Mouse (Mus musculus) hindbrain, embryonic 13.5 days (tissue): ENCODE measurements around the gene Szrd1. TPM values are rescaled to one million over a fixed set of nuclear protein-coding genes. Genes with fewer than 3 reads are reported as not detected.

Experiments used
- ATAC-seq: fragments of 200-750 bp; cut with Nextera tagmentation; 2 replicates; pipeline ENCODE4 v1.8.0; 2017; ENCODE audit warnings: moderate TSS enrichment; ENCODE audit not compliant: low FRiP score
- H3K27ac ChIP-seq: fragments of 300-500 bp; sonication (generic); 2 replicates; pipeline ENCODE4 v1.5.1; 2015; ENCODE audit warnings: inconsistent platforms, mild to moderate bottlenecking, moderate library complexity
- H3K27me3 ChIP-seq: fragments of 300-500 bp; sonication (generic); 2 replicates; pipeline ENCODE4 v1.6.1; 2015; ENCODE audit warnings: mild to moderate bottlenecking, inconsistent platforms
- H3K36me3 ChIP-seq: fragments of 300-500 bp; sonication (generic); 2 replicates; pipeline ENCODE4 v1.6.1; 2015; ENCODE audit warnings: mild to moderate bottlenecking, inconsistent platforms
- H3K4me1 ChIP-seq: fragments of 300-500 bp; sonication (generic); replicated peaks from 2 replicates; pipeline ENCODE4 v1.6.1; 2015; ENCODE audit warnings: inconsistent platforms
- H3K4me2 ChIP-seq: fragments of 300-500 bp; sonication (generic); 2 replicates; pipeline ENCODE4 v1.6.1; 2015; ENCODE audit warnings: inconsistent platforms, mild to moderate bottlenecking, moderate library complexity
- H3K4me3 ChIP-seq: fragments of 300-500 bp; sonication (generic); 2 replicates; pipeline ENCODE4 v1.5.1; 2015; ENCODE audit warnings: mild to moderate bottlenecking, inconsistent platforms
- H3K9ac ChIP-seq: fragments of 300-500 bp; sonication (generic); 2 replicates; pipeline ENCODE4 v1.6.1; 2015; ENCODE audit warnings: mild to moderate bottlenecking, inconsistent platforms
- H3K9me3 ChIP-seq: fragments of 300-500 bp; sonication (generic); 2 replicates; pipeline ENCODE4 v1.6.1; 2016; ENCODE audit warnings: inconsistent platforms
- WGBS: fragments of 180-500 bp; shearing (Covaris S2); methylation state at CpG from one replicate; pipeline ENCODE4 v1.1.7; 2015; 5-methylcytosine and 5-hydroxymethylcytosine counted together
- polyA plus RNA-seq: library from polyadenylated mRNA; unstranded; fragments of >200 nt; fragmentation: Nextera tagmentation; extraction: Ambion mirVana; gene quantifications from 2 replicates; pipeline ENCODE4 v1.2.1, GENCODE M21; 2015

The Szrd1 gene
- polyA plus RNA-seq, 1 experiment from 2014 or later: 28.9 TPM

DNA sequence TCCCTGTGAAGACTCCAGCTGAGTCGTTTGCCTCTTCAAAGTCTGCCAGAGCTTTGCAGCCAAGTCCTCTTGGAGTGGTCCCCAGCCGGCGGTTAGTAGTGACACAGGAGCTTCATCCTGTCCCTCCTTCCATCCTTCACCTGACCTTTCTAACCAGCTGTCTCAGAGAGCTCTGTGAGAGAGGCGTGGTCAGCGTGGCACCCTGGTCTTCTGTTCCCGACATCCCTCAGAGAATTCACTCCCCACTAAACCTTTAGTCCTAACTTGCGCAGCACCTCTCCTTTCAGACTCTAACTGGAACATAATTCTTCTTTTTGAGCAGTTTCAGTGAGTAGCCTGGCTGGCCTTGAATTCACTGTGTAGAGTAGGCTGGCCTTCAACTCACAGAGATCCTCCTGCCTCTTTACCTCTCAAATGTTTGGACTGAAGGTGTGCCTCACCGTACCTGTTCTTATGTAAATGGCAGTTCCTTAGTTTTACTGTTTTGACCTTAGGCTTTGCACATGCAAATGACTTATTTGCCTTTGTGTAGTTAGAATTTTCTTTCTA is 26.2 kb upstream of the Szrd1 start:
- H3K27me3 ChIP-seq: no peaks in the 10 kb centered on the region
- peaks cover 32% of the 10 kb centered on the region for H3K36me3 ChIP-seq
- WGBS: 80% methylated on average over 8 of the region's 8 CpGs
- ATAC-seq: no peak
- peaks cover 9% of the 10 kb centered on the region; the same call in 1 of the 2 replicates for H3K9me3 ChIP-seq
- no peaks in the 10 kb centered on the region for H3K4me1 ChIP-seq
- no peak overlapping the region for H3K27ac ChIP-seq
- no peak overlapping the region for H3K4me3 ChIP-seq
- no peak overlapping the region for H3K4me2 ChIP-seq
- H3K9ac ChIP-seq: no peak overlapping the region

DNA sequence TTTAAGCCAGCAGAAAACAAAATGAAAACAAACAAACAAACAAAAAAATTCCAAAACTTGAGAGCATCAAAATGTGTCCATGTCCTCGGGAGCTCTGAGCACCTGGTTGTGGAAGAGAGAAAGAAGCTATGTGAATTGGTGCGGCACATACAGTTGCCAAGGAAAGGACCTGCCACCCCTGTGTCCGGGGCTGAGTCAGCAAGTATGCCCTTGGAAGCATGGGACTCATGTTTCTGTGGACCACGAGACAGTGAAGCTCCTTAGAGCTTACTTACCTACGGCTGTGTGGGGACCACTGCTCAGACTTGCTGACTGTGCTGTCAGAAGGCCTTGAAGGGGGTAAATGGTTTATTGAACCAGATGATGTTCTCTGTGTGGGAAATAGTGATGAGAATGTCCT is 24.2 kb upstream of the Szrd1 start:
- ATAC-seq: no peak
- H3K27ac ChIP-seq: no peak overlapping the region
- H3K9me3 ChIP-seq: peaks cover 9% of the 10 kb centered on the region; the same call in 1 of the 2 replicates
- no peaks in the 10 kb centered on the region for H3K27me3 ChIP-seq
- H3K4me2 ChIP-seq: no peak overlapping the region
- H3K4me3 ChIP-seq: no peak overlapping the region
- H3K9ac ChIP-seq: no peak overlapping the region
- peaks cover 14% of the 10 kb centered on the region for H3K36me3 ChIP-seq
- WGBS: 91% methylated on average over 5 of the region's 5 CpGs
- H3K4me1 ChIP-seq: peaks cover 9% of the 10 kb centered on the region; the same call in 1 of the 2 replicates

DNA sequence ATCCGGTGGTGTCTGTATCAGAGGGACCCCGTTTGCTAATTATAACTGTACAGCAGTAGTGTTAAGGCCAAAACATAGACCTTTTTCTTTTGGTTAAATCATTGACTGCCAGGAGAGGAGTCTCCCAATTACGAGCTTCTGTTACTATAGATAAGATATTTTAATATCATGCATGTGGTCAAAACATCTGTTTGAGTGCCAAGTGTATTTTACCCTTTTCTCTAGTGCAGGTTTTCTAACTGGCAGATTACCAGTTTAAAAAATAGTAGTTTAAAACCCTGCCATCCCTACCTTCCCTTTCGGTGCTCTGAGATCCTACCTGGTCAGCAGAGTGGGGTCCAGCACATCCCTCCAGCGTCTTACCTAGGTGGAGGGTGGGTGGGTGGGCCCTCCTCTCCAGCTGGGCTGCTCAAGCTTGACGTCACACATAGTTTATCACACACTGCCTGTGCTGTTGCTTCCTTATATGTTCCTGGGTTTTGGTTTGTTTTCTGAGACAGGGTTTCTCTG is 22.2 kb upstream of the Szrd1 start:
- peaks cover 18% of the 10 kb centered on the region for H3K4me1 ChIP-seq
- H3K4me2 ChIP-seq: no peak overlapping the region
- H3K36me3 ChIP-seq: peaks cover 5% of the 10 kb centered on the region
- no peak for ATAC-seq
- no peak overlapping the region for H3K4me3 ChIP-seq
- no peak overlapping the region for H3K9ac ChIP-seq
- no peak overlapping the region for H3K27ac ChIP-seq
- no peaks in the 10 kb centered on the region for H3K27me3 ChIP-seq
- H3K9me3 ChIP-seq: peaks cover 9% of the 10 kb centered on the region; the same call in 1 of the 2 replicates
- 93% methylated on average over 6 of the region's 6 CpGs for WGBS

DNA sequence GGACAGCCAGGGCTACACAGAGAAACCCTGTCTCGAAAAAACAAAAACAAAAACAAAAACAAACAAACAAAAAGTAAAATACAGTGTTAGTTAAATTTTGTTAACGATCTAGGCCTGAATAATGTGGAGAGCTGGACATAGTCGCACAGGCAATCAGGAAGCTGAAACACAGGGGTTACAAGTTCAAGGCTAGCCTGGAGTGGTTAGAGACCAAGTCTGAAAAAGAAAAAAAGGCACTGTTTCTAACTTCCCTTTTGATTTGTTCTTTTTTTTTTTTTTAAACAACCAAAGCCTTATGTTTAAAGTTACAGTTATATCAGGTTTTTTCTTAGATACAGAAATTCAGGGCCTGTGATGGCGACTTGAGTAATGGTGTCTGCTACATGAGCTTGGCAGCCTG is 20.6 kb upstream of the Szrd1 start:
- Histone ChIP-seq H3K4me2 (no peak overlapping the region), H3K9me3 (peaks cover 8% of the 10 kb centered on the region; the same call in 1 of the 2 replicates), H3K4me3 (no peak overlapping the region), H3K4me1 (peaks cover 24% of the 10 kb centered on the region), H3K9ac (no peak overlapping the region), H3K27ac (no peak overlapping the region), H3K27me3 (no peaks in the 10 kb centered on the region), H3K36me3 (peaks cover 5% of the 10 kb centered on the region)
- WGBS: 96% methylated on average over 4 of the region's 4 CpGs
- no peak for ATAC-seq

DNA sequence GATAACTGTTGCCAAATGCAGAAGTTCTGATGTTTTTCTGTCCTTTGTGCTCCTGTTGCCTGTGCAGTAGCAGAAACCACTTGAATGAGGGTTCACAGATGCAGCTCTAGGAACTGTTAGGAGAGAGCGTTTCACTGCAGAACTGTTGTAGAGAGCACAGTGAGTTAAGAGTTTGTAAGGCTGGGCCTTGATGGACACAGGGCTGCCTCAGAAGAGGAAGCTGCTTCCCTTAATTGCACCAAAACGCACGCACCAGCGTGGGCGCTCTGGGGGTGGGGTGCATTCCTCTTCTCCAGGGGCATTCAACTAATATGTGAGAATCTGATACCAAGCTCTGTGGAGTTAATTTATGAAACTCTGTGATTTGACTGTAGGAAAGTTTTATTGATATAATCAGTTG is 20.1 kb upstream of the Szrd1 start:
- H3K4me3 ChIP-seq: no peak overlapping the region
- H3K9ac ChIP-seq: no peak overlapping the region
- 81% methylated on average over 5 of the region's 5 CpGs for WGBS
- no peaks in the 10 kb centered on the region for H3K27me3 ChIP-seq
- H3K4me2 ChIP-seq: no peak overlapping the region
- peaks cover 2% of the 10 kb centered on the region; the same call in 1 of the 2 replicates for H3K36me3 ChIP-seq
- peaks cover 3% of the 10 kb centered on the region; the same call in 1 of the 2 replicates for H3K9me3 ChIP-seq
- H3K27ac ChIP-seq: no peak overlapping the region
- peaks cover 24% of the 10 kb centered on the region for H3K4me1 ChIP-seq
- no peak for ATAC-seq

DNA sequence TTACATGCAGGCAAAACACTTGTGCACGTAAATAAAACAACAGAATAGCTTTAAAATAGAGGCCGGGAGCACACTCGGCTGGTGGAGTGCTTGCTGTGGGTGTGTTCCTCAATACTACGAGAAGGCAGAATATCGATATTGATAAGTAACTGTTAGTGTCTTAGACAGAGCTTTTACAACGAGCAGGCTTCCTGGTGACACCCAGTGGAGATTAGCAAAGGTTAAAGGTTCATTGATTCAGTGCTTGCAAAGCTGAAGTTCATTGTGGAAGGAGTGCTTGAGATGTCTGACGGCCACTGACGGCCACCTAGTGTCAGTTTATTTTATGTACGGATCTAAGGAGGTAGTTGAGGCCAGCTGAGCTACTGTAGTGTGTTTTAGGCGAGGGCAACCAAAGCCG is 19.5 kb upstream of the Szrd1 start:
- Histone ChIP-seq H3K36me3 (no peaks in the 10 kb centered on the region; the same call in 1 of the 2 replicates), H3K9me3 (no peaks in the 10 kb centered on the region), H3K27ac (no peak overlapping the region), H3K27me3 (no peaks in the 10 kb centered on the region), H3K4me3 (no peak overlapping the region), H3K4me1 (peaks cover 24% of the 10 kb centered on the region), H3K4me2 (no peak overlapping the region), H3K9ac (0 out of 2 replicates have a peak overlapping the region, but pooled peaks have one; percentile 20)
- no peak for ATAC-seq
- WGBS: 58% methylated on average over 11 of the region's 11 CpGs

DNA sequence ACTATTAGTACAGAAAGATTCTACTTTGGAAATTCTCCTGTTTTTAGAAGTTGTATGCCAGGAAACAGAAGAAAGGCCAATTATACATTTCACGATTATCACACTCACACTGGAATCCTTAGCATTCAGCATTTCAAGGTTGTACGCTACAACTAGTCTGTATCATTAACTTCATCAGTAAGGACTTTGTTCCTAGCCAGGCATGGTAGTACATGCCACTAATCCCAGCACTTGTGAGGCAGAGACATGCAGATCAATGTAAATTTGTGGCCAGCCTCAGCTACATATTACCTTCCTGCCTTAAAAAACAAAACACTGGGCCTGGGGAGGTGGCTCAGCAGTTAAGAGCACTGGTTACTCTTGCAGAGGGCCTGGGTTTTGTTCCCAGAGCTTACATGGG is 19.0 kb upstream of the Szrd1 start:
- H3K36me3 ChIP-seq: no peaks in the 10 kb centered on the region; the same call in 1 of the 2 replicates
- H3K4me1 ChIP-seq: peaks cover 24% of the 10 kb centered on the region
- 90% methylated on average over 2 of the region's 2 CpGs for WGBS
- H3K4me2 ChIP-seq: no peak overlapping the region
- ATAC-seq: no peak
- 0 out of 2 replicates have a peak overlapping the region, but pooled peaks have one; percentile 20 for H3K9ac ChIP-seq
- H3K27ac ChIP-seq: no peak overlapping the region
- H3K27me3 ChIP-seq: no peaks in the 10 kb centered on the region
- H3K9me3 ChIP-seq: no peaks in the 10 kb centered on the region
- H3K4me3 ChIP-seq: no peak overlapping the region

DNA sequence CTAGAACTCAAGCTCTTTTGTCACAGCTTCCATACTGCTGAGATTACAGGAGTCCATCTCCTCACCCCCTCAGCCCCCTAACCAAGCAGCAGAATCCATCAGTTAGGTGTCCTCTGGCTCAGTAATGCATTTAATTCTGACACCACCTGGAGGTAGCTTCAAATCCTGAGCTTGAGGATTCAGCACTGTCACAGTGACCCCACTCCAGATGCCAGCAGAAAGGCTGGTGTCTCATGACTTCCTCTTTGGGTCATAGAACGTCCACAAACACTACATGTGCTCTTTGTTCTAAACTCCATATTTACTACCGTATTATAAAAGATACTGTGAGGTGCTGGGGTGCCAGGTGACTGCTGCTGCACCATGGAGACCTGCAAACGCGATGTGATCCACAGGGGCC is 17.9 kb upstream of the Szrd1 start:
- H3K27ac ChIP-seq: no peak overlapping the region
- H3K27me3 ChIP-seq: no peaks in the 10 kb centered on the region
- H3K4me2 ChIP-seq: no peak overlapping the region
- no peak overlapping the region for H3K4me3 ChIP-seq
- no peaks in the 10 kb centered on the region for H3K9me3 ChIP-seq
- H3K9ac ChIP-seq: no peak overlapping the region
- ATAC-seq: no peak
- no peaks in the 10 kb centered on the region for H3K36me3 ChIP-seq
- peaks cover 28% of the 10 kb centered on the region for H3K4me1 ChIP-seq
- 82% methylated on average over 4 of the region's 4 CpGs for WGBS

DNA sequence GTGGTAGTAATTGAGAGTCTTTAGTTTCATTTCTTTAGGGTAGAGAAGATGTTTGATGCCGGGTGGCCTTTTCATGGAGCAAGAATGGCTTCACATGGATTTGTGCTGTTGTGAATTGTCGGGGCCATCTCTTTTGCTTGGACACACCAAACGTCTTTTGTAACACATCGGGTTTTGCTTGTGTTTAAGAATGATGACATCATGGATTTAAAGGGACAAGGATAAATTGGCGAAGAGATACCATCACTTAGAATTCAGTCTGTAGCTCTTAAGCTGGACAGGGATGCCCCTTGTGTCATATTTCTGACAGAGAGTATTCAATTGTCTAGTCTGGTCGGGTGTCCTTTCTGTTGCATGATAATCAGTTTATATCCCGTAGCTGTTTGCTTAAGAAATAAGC is 9.5 kb upstream of the Szrd1 start:
- H3K9me3 ChIP-seq: no peaks in the 10 kb centered on the region
- H3K4me1 ChIP-seq: peaks cover 43% of the 10 kb centered on the region
- peak overlapping the region; percentile 94; the same call in 1 of the 2 replicates for H3K27ac ChIP-seq
- peaks cover 5% of the 10 kb centered on the region; the same call in 1 of the 2 replicates for H3K27me3 ChIP-seq
- 21% methylated on average over 7 of the region's 7 CpGs for WGBS
- H3K4me2 ChIP-seq: peak overlapping the region; percentile 84
- H3K9ac ChIP-seq: peak overlapping the region; percentile 99
- no peaks in the 10 kb centered on the region for H3K36me3 ChIP-seq
- ATAC-seq: no peak
- peak overlapping the region; percentile 100 for H3K4me3 ChIP-seq

DNA sequence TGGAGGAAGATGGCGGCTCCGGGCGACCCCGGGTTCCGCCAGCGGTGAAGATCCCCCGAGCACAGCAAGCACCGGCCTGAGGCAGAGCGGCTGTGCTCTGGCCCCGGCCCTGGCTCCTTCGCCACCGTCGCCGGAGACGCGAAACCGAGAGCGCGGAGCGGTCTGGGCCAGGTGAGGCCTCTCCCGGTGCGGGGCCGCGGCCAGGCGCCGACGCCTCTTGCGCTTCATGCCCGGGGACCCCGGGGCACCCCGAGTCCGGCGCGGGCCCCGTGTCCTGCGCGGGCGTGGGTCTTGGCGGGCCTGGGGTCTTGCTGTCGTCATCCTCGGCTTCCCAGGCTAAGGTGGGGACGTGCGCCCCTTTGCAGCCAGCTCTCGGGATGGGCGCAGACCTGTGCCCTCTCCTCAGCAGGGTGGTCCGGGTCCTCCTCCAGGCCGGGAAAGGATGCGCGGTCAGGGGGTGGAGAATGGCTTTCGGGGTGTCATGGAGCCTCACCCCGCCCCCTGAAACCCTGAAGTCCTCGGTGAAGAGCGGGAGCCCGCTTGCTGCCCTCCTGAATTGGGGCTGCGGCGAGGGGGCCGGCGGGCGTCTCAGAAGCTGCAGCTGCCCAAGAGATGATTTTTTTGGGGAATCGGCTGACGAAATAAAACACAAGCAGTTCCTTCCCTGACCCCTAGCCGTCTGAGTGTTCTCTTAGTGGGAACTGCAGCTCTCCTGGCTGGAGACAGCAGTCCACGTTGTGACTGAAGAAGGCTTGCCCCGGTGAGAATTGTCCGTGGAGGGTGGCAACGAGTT is 8.6 kb upstream of the Szrd1 start:
- no peaks in the 10 kb centered on the region for H3K36me3 ChIP-seq
- peak; percentile 82 for ATAC-seq
- H3K4me1 ChIP-seq: peaks cover 43% of the 10 kb centered on the region

DNA sequence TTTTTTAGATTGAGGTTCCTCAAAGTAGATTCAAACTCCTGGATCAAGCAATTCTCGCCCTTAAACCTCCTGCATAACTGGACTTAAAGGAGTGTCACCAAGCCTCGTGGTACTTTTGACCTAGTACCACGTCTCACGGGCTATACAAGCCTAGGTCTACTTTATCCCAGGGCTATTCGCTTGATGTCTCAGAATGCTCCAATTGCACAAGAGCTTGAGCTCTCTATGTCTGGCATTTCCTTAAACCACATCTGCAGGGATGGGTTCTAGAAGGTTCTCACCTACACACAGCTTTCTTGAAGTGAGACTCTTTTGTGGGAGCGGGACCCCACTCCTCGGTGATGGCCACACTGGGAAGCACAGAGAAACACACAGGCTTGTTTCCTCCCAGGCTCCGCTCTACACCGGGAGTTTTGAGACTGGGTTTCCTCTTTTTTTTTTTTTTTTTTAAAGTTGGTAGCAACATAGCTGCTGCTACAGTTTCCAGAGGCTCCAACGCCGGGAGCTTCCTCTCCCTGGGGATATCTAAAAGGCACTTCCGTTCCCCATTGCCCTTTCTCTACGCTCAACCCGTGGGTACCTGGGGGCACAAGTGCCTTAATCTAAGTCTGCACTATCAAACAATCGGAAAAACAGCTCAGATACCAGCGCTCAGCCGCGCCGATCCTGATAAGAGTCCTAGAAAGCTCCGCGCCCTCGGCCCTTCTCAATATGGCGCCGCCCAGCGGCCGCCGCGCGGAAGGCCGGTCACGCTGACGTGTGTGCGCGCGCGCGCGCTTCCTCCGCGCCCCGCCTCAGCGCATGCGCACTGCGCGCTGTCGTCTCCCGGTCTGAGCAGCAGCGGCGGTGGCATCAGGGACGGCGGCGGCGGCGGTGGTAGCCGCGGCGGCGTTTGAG is 7.8 kb upstream of the Szrd1 start, which contains the start of gene Fbxo42:
Gene Fbxo42 (plus strand): TSS at position 802 of the 897 bp plus-strand sequence.
- H3K4me3 ChIP-seq: peak within 1 kb of the TSS; percentile 100
- no peaks in the 10 kb centered on the region for H3K36me3 ChIP-seq
- H3K4me1 ChIP-seq: peaks cover 37% of the 10 kb centered on the region
- H3K27ac ChIP-seq: peak within 1 kb of the TSS; percentile 94
- H3K27me3 ChIP-seq: peaks cover 8% of the 10 kb centered on the region; the same call in 1 of the 2 replicates
- WGBS: 9% methylated on average over 58 of the region's 58 CpGs
- H3K4me2 ChIP-seq: peak within 1 kb of the TSS; percentile 84
- peak within 1 kb of the TSS; percentile 99 for H3K9ac ChIP-seq
- ATAC-seq: peak; percentile 86
- no peaks in the 10 kb centered on the region for H3K9me3 ChIP-seq

More for the DNA sequence above, 8.6 kb upstream of the Szrd1 start:
- H3K9ac ChIP-seq: peak overlapping the region; percentile 99
- WGBS: under 1% methylated on average over 62 of the region's 66 CpGs
- H3K4me2 ChIP-seq: peak overlapping the region; percentile 84
- peak overlapping the region; percentile 100 for H3K4me3 ChIP-seq
- H3K9me3 ChIP-seq: no peaks in the 10 kb centered on the region
- peaks cover 8% of the 10 kb centered on the region; the same call in 1 of the 2 replicates for H3K27me3 ChIP-seq
- peak overlapping the region; percentile 94 for H3K27ac ChIP-seq
